Mouse (Mus musculus) adrenal gland (tissue): Measurements from ENCODE around the gene Fam213b.

Source experiments
- intact Hi-C: fragments of 180-260 bp; cut with DNase I; formaldehyde crosslinking; loops from one replicate; pipeline ENCODE4 v1.15.1; 2025

Gene Fam213b

DNA sequence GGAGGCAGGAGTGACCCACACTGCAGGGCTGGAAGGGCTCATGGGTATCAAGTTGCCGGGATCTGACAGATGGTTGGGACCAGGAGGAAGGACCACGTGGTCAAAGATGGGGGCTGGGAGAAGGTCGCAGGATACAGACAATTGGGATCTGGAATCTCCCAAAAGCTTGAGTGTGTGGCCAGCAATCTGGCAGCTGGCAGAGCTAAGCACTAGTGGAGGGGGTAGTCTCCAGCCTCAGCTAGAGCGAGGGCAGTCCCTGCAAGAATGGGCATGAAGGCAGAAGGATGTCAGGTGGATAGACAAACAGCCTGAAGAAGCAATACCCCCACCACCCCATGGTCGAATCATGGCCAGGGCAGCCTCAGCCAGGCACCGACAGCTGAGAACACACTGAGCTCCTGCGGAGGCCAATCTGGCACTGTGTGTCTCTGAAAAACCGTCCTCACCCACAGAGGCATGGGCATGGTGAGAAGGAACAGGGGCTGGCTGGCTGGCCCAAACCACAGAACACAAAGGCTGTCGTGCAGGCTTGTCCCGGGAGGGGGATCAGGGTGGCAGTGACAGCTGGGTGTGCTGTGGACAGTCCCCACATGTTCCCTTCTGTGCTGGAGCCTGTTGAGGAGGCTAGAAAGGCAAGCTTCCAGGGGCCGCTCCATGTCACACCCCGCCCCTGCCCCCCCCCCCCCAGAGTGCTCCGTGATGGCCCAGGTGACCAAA is 11.9 kb downstream of the Fam213b start:
- intact Hi-C loops, result no loop called here

- intact Hi-C loops, result no loop called here
Measured at GRCm38 (mm10) chr4:154885416-154885815, 13.5 kb downstream of the Fam213b start.

GRCm38 (mm10) chr4:154882014-154882659 is 16.8 kb downstream of the Fam213b start:
- intact Hi-C loops, result no loop called here

DNA sequence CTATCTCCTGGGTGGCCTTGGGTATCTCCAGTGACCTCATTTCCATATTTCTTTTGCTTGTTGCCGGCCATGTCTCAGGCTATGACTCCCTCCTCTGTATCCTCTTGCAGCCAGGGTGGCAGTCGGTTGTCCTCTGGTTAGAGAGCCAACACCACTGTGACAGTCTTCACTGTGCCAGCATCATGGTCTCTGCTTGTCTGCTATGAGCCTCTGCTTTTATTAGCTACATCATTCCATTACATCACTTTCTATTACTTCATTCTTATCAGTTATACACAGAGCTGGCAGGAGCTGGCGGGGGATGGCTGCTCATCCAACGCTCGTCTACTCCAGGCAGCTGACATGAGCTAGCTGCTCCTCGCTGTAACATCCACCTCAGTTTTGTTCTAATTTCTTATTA is 18.2 kb downstream of the Fam213b start:
- intact Hi-C loops, result no loop called here

GRCm38 (mm10) chr4:154877864-154878548 is 20.9 kb downstream of the Fam213b start:
- intact Hi-C loops, result loop anchor here (1.0 to 2.0 kb wide), 3 partner anchors 29 to 187 kb away; no protein-coding TSS in a partner anchor

DNA sequence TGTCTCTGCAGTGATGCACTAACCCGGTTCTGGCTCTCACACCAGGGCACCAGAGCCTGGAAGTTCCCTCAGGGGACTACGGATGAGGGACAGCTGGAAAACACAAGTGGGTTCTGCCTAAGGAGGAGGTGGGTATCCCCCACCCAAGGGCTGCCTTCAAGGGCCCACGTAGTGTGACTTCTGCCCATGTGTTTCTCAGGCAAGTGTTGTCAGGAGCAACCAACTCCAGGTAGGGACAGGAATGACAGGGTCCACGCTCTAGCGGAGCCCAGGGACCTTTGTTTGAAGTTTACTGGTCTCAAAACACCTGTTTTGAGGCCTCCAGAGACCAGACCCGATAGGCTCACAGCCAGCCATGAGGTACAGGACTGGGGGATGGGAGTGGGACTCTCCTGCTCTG is 25.7 kb downstream of the Fam213b start:
- intact Hi-C loops, result no loop called here

DNA sequence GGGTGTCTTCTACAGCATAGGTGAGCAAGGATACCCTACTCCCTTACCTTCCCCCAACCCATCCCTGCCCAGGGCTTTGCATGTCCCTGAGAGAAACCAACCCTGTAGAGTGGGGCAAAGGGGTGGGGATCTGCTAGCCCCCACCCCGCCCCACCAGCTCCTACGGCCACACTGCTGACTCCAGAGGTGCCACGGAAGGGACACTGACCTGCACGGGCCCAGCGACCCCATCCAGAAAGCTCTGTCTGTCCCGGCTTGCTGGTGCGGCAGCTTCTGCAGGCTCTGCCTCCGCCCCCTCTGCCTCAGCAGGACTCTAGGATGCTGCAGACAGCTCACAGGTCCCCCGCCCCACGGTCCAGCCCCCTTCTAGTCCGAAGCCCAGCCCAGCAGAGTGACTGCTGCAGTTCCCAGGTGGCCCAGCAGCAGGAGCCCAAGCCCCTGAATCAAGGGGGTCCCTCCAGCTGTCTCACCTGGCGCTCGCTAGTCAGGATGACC is 27.1 kb downstream of the Fam213b start:
- intact Hi-C loops, result no loop called here

- intact Hi-C loops, result no loop called here
Measured at GRCm38 (mm10) chr4:154870721-154871120, 28.2 kb downstream of the Fam213b start.

DNA sequence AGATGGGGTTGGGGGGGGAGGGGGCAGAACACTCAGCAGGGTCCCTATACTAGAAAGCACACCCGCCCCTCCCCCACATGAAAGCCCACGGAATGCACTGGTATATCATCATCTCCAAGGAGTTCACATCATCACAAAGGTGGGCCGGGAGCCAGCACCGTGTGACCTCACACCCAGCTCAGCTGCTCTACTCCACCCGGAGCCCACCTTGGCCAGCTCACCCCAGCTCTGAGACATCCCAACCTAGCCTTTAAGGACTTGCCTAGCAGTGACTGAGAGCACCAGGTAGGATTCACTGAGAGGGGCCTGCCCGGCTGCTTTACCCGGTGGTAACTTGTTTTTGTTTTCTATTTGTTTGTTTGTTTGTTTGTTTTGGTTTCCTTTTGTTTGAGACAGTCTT is 29.5 kb downstream of the Fam213b start, which contains the start of gene Mmel1:
TSS of gene Mmel1 (plus strand) at position 146 of the 400 bp plus-strand sequence.
- intact Hi-C loops, result no loop called here

DNA sequence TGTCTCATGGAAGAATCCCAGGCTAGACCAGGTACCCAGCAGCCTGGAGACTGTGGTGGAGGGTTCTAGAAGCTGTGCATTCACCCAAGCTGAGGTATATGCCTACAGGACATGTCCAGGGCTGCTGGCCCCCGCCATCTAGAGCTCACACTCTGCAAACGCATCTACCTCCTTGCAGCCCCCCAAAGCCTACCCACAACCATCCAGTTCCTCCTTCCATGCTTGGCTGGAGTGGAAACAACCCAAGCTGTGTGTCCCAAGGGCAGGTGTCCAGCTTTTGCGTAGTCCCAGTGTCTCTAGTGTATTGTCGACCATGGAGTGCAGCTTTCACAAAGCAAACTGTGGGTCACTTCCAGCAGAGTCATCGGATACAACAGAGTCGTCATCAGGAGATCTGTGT is 31.7 kb downstream of the Fam213b start:
- intact Hi-C loops, result no loop called here

GRCm38 (mm10) chr4:154866391-154866790 is 32.5 kb downstream of the Fam213b start:
- intact Hi-C loops, result no loop called here

- intact Hi-C loops, result no loop called here
Measured at GRCm38 (mm10) chr4:154864961-154865760, 33.8 kb downstream of the Fam213b start.

- intact Hi-C loops, result no loop called here
Measured at GRCm38 (mm10) chr4:154864271-154864771, 34.6 kb downstream of the Fam213b start.

GRCm38 (mm10) chr4:154863436-154863935 is 35.4 kb downstream of the Fam213b start:
- intact Hi-C loops, result no loop called here

- intact Hi-C loops, result no loop called here
Measured at GRCm38 (mm10) chr4:154861967-154862366, 37.0 kb downstream of the Fam213b start.

- intact Hi-C loops, result no loop called here
Measured at GRCm38 (mm10) chr4:154858601-154859000, 40.3 kb downstream of the Fam213b start.

- intact Hi-C loops, result no loop called here
Measured at GRCm38 (mm10) chr4:154857366-154858240, 41.3 kb downstream of the Fam213b start.

DNA sequence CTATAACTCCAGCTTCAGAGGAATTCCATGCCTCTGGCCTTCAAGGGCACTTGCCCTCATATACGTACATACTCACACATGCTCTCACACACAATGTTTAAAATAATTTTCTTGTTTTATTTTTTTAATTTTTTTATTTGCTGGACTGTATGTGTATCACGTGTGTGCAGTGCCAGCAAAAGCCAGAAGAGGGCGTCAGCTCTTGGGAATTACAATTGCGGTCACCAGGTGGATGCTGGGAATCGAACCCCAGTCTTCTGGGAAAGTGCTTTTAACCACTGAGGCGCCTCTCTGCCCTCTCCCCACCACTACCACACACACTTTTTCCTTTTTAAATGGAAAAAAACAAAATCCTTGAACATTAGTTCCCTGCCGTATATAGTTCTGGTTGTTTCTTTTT is 42.1 kb downstream of the Fam213b start:
- intact Hi-C loops, result no loop called here

DNA sequence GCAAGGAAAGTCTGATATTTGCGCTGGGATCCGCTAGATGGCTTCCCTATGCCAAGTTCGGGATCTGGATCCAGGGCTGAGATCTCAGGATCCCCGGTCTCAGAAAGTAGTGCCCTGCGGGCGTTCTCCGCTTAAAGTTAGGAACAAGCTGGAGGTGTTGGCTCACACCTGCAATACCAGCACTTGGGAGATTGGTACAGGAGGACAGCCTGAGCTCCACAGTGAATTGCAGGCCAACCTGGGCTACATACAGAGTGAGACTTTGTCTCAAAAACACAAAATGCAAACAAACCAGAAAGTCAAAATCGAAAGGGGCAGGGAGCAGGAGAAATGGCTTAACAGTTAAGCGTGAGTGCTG is 42.5 kb downstream of the Fam213b start:
- intact Hi-C loops, result no loop called here
